Mouse (Mus musculus): ENCODE measurements at regions not wholly inside any gene's neighbourhood (a gene's known extent, or its start where the extent isn't known, plus 50 kb on each side); places are given as distances from the start of the nearest gene placed in this dataset.

GRCm38 (mm10) chr16:85668767-85669166, 115.6 kb upstream of the Cyyr1 start:
- no peak; the same call in 1 of the 2 replicates for TF ChIP-seq CTCF (conservative IDR thresholded peaks at IDR 0.05; ENCODE audit: low read length)
- no peak for TF ChIP-seq POU5F1 (IDR thresholded peaks at IDR 0.05; ENCODE audit: borderline replicate concordance, low read length)
